Mouse (Mus musculus): ENCODE measurements around the gene Cenpl. TPM values are rescaled to one million over a fixed set of nuclear protein-coding genes. Genes with fewer than 3 reads are reported as not detected.

Gene Cenpl
- total RNA-seq, 2 experiments from 2014 or later: 1.4 TPM

DNA sequence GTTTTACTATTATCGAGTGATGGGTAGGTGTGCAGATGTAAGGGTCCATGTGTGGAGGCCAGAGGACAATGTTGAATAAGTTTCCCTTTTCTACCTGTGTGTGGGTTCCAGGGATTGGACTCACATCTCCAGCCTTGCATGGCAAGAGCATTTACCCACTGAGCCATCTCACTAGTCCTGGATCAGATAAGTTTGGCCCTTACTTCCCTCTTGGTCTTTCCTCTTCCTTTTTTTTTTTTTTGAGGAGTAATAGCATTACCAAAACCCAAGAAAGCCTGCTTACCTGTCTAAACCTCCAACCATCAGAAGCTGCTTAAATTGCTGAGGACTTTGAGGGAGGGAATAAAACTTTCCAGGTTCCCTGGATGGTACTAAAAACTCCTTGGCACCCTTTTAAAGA, 13.3 kb upstream of the Cenpl start:
- intact Hi-C loops (cut with DNase I): no loop called here
- H3K27ac ChIP-seq: no peak overlapping the region
- no peak for TF ChIP-seq CTCF (IDR thresholded peaks at IDR 0.05)
- no peak overlapping the region for H3K4me3 ChIP-seq
- no peak for DNase-seq (ENCODE audit: extremely low spot score in 1 of 2, low spot score in 2 of 2)

DNA sequence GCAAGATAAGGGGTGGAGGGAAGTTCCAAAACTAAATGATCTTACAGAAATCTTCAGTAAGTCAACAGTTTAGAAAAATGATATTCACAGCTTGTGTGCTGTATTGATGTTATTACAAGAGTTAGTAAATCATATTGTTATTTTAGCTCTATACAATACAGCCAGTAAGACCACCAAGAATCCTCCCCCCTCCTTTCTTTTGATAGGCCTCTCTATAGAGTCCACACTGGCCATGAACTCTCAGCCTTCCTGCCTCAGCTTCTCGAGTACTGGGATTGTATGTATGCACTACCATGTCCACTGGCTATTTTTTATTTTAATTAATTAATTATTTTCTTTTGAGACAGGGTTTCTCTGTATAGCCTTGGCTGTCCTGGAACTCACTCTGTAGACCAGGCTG, 7.2 kb upstream of the Cenpl start:
- no peak for TF ChIP-seq CTCF (IDR thresholded peaks at IDR 0.05)
- no peak overlapping the region for H3K27ac ChIP-seq
- no peak overlapping the region for H3K4me3 ChIP-seq
- DNase-seq (ENCODE audit: extremely low spot score in 1 of 2, low spot score in 2 of 2): no peak
- intact Hi-C loops (cut with DNase I): no loop called here

GRCm38 (mm10) chr1:161071272-161071620, 733 bp downstream of the Cenpl start:
- intact Hi-C loops (cut with DNase I): loop anchor here (2.0 kb wide), 2 partner anchors 36 to 60 kb away; partner anchors contain the start of genes Klhl20 and Zbtb37
- H3K27ac ChIP-seq: no peak overlapping the region
- TF ChIP-seq CTCF (IDR thresholded peaks at IDR 0.05): no peak
- DNase-seq (ENCODE audit: extremely low spot score in 1 of 2, low spot score in 2 of 2): no peak
- peak overlapping the region; percentile 77 for H3K4me3 ChIP-seq

- Histone ChIP-seq H3K4me3 (no peak overlapping the region), H3K27ac (no peak overlapping the region)
- DNase-seq (ENCODE audit: extremely low spot score in 1 of 2, low spot score in 2 of 2): no peak
- intact Hi-C loops (cut with DNase I): no loop called here
- TF ChIP-seq CTCF (IDR thresholded peaks at IDR 0.05): no peak
Observed at GRCm38 (mm10) chr1:161076238-161076637, 5.7 kb downstream of the Cenpl start.

DNA sequence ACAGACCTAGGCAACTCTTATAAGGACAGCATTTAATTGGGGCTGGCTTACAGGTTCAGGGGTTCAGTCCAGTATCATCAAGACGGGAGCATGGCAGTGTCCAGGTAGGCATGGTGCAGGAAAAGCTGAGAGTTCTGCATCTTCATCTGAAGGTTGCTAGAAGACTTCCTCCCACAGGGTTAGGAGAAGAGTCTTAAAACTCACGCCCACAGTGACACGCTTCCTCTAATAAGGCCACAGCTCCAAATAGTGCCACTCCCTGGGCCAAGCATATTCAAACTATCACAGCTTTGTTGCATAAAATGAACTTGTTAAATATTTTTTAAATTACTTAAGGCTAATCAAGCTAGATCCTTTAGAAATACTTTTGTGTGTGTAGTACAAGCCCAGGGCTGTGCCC, 6.7 kb downstream of the Cenpl start:
- TF ChIP-seq CTCF (IDR thresholded peaks at IDR 0.05): no peak
- H3K27ac ChIP-seq: no peak overlapping the region
- no peak overlapping the region for H3K4me3 ChIP-seq
- intact Hi-C loops (cut with DNase I): no loop called here
- no peak for DNase-seq (ENCODE audit: extremely low spot score in 1 of 2, low spot score in 2 of 2)

DNA sequence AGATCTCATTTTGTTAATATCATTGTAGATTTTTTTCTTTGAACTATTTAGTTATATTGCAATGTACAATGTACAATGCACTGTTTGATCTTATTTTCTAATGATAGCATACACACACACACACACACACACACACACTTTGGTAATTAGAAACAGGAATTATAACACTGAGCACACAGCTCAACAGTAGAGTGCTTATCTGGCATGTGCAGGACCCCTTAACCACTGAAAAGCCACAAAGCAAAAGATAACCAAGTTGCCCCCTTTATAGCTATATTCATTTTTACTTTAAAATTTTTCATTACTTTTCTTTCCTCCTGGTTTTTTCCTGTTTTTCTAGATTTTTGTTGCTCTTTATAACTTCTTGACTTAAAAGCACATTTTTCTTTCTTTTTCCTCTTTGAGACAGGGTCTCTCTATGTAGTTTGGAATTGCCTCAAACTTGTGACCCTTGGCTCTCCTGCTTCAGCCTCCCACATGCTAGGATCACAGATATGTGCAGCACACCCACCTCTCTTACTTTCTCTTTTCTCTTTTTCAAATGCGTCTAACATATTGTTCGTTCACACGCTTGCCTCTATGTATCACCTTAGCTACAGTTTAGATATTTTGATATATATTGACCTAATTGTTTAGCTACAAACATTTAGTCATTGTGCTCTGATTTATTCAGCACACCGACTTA, 29.4 kb downstream of the Cenpl start:
- intact Hi-C loops (cut with DNase I): no loop called here
- no peak for TF ChIP-seq CTCF (IDR thresholded peaks at IDR 0.05)
- DNase-seq (ENCODE audit: extremely low spot score in 1 of 2, low spot score in 2 of 2): no peak
- no peak overlapping the region for H3K4me3 ChIP-seq
- no peak overlapping the region for H3K27ac ChIP-seq

DNA sequence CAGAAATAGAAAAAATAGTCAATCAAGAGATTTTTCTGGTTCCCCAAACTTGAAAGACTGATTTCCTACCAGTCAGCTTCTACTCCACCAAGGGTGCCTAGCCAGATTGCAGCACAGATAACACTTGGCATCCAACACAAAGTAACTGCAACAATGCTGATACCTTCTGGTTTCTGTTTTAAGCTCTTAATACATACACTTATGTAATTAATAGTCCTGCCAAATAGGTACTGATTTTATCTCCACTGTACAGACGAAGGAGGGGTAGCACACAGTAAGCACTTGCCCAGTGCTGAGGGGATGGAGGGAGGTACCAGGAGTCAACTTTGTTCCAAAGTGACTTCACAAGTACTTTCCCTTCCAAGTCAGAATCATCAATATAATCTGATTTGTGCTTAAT, 33.3 kb downstream of the Cenpl start:
- intact Hi-C loops (cut with DNase I): no loop called here
- H3K4me3 ChIP-seq: no peak overlapping the region
- H3K27ac ChIP-seq: no peak overlapping the region
- DNase-seq (ENCODE audit: extremely low spot score in 1 of 2, low spot score in 2 of 2): no peak
- TF ChIP-seq CTCF (IDR thresholded peaks at IDR 0.05): no peak

- intact Hi-C loops (cut with DNase I): no loop called here
- DNase-seq (ENCODE audit: extremely low spot score in 1 of 2, low spot score in 2 of 2): no peak
- no peak for TF ChIP-seq CTCF (IDR thresholded peaks at IDR 0.05)
- Histone ChIP-seq H3K4me3 (no peak overlapping the region), H3K27ac (no peak overlapping the region)
Observed at GRCm38 (mm10) chr1:161109216-161109615, 38.7 kb downstream of the Cenpl start.

- DNase-seq (ENCODE audit: extremely low spot score in 1 of 2, low spot score in 2 of 2): no peak
- H3K4me3 ChIP-seq: no peak overlapping the region
- intact Hi-C loops (cut with DNase I): no loop called here
- no peak for TF ChIP-seq CTCF (IDR thresholded peaks at IDR 0.05)
- no peak overlapping the region for H3K27ac ChIP-seq
Observed at GRCm38 (mm10) chr1:161114591-161114990, 44.1 kb downstream of the Cenpl start.

GRCm38 (mm10) chr1:161122661-161123418, 52.3 kb downstream of the Cenpl start:
- Histone ChIP-seq H3K4me3 (no peak overlapping the region), H3K27ac (no peak overlapping the region)
- no peak for TF ChIP-seq CTCF (IDR thresholded peaks at IDR 0.05)
- no peak for DNase-seq (ENCODE audit: extremely low spot score in 1 of 2, low spot score in 2 of 2)
- intact Hi-C loops (cut with DNase I): no loop called here

DNA sequence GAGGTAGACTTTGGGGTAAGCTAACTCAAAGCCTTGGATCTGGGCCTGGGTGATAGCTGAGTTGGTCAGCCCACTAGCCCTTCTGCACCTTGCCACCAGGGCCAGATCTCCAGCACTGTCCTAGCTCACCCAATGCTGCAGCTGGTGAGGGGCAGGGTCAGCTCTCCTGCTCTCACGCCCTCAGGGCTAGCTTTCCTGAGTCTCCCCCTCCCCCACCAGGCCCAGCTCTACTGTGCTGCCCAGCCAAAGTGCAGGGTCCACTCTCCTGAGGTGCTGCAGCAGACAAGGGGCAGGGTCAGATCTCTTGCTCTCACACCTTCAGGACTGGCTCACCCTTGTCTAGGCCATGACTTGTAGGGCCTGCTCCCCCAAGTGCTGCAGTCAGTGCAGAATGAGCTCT, 55.9 kb downstream of the Cenpl start:
- intact Hi-C loops (cut with DNase I): no loop called here
- TF ChIP-seq CTCF (IDR thresholded peaks at IDR 0.05): no peak
- Histone ChIP-seq H3K27ac (no peak overlapping the region), H3K4me3 (no peak overlapping the region)
- no peak for DNase-seq (ENCODE audit: extremely low spot score in 1 of 2, low spot score in 2 of 2)

GRCm38 (mm10) chr1:161130726-161131664, 60.5 kb downstream of the Cenpl start, which contains the start of gene Klhl20:
Klhl20 (minus strand) TSS chr1:161131511.
- peak within 1 kb of the TSS; percentile 90 for H3K27ac ChIP-seq
- intact Hi-C loops (cut with DNase I): loop anchor here (2.0 to 5.0 kb wide), 2 partner anchors 60 to 121 kb away; partner anchors contain the start of genes Cenpl, Dars2 and Prdx6
- DNase-seq (ENCODE audit: extremely low spot score in 1 of 2, low spot score in 2 of 2): peak; percentile 93 to 97
- H3K4me3 ChIP-seq: peak within 1 kb of the TSS; percentile 64
- no peak; the same call in 1 of the 2 replicates for TF ChIP-seq CTCF (IDR thresholded peaks at IDR 0.05)

Other genes with a start within 250 kb of the Cenpl start
- 10 to 100 TPM; 44.4 to 45.7 TPM for gene Rc3h1, start 164.3 kb upstream of the Cenpl start, total RNA-seq (2021)
- under 1 TPM; 0.25 to 0.68 TPM for gene Serpinc1, start 92.1 kb upstream of the Cenpl start, total RNA-seq (2021)
- gene Zbtb37, start 35.9 kb upstream of the Cenpl start, total RNA-seq (2021): 10 to 100 TPM; 18.2 to 20.0 TPM
- gene Dars2, start 55 bp upstream of the Cenpl start, total RNA-seq (2021): 10 to 100 TPM; 20.0 to 20.9 TPM
- 10 to 100 TPM; 14.5 to 17.5 TPM for gene Klhl20, start 60.8 kb downstream of the Cenpl start, total RNA-seq (2021)
- gene Ankrd45, start 72.0 kb downstream of the Cenpl start, total RNA-seq (2021): 10 to 100 TPM; 66.4 to 68.7 TPM
- not detected for gene Tex50, start 88.6 kb downstream of the Cenpl start, total RNA-seq (2021)
- 100 to 1,000 TPM; 321 to 326 TPM for gene Prdx6, start 180.5 kb downstream of the Cenpl start, total RNA-seq (2021)